Mouse (Mus musculus): ENCODE data around the gene Cbx4. TPM values are rescaled to one million over a fixed set of nuclear protein-coding genes. Genes with fewer than 3 reads are reported as not detected.

Cbx4 gene
- polyA plus RNA-seq, 1 experiment from 2014 or later, result 9.7 TPM

- H3K27me3 ChIP-seq (replicated peaks; ENCODE audit: insufficient read depth, low read length), result peaks cover 86% of the 10 kb centered on the region
- DNase-seq (ENCODE audit: low spot score) (peak; percentile 51), ATAC-seq (no peak)
- no peak overlapping the region for H3K27ac ChIP-seq (ENCODE audit: low read length)
- TF ChIP-seq CTCF (IDR thresholded peaks at IDR 0.05) (peak; percentile 70), EP300 (IDR thresholded peaks at IDR 0.05) (no peak)
- no peak overlapping the region for H3K4me3 ChIP-seq (ENCODE audit: low read depth, low read length)
- 6% methylated on average over 15 of the region's 15 CpGs for WGBS
- H3K36me3 ChIP-seq (ENCODE audit: insufficient read depth, low read length), result no peaks in the 10 kb centered on the region
- H3K9ac ChIP-seq (replicated peaks; ENCODE audit: low read depth), result no peak overlapping the region
- H3K4me1 ChIP-seq (ENCODE audit: insufficient read depth, low read depth, low read length), result peaks cover 11% of the 10 kb centered on the region; the same call in 1 of the 2 replicates
- H3K9me3 ChIP-seq (ENCODE audit: low read length), result no peaks in the 10 kb centered on the region
- H3K4me2 ChIP-seq (replicated peaks; ENCODE audit: low read depth, low read length), result no peak overlapping the region
These were observed 33.9 kb downstream of the Cbx4 start for GRCm38 (mm10) chr11:119051927-119052660.

- no peak for DNase-seq (ENCODE audit: low spot score)
- peaks cover 91% of the 10 kb centered on the region for H3K27me3 ChIP-seq (replicated peaks; ENCODE audit: insufficient read depth, low read length)
These were observed 34.6 kb downstream of the Cbx4 start for GRCm38 (mm10) chr11:119051426-119051825.

GRCm38 (mm10) chr11:119050361-119050760 lies 35.7 kb downstream of the Cbx4 start:
- Histone ChIP-seq H3K9me3 (ENCODE audit: low read length) (no peaks in the 10 kb centered on the region), H3K36me3 (ENCODE audit: insufficient read depth, low read length) (no peaks in the 10 kb centered on the region), H3K4me3 (ENCODE audit: low read depth, low read length) (no peak overlapping the region), H3K4me1 (ENCODE audit: insufficient read depth, low read depth, low read length) (peaks cover 16% of the 10 kb centered on the region), H3K4me2 (replicated peaks; ENCODE audit: low read depth, low read length) (no peak overlapping the region), H3K27ac (ENCODE audit: low read length) (no peak overlapping the region), H3K27me3 (replicated peaks; ENCODE audit: insufficient read depth, low read length) (peaks cover 96% of the 10 kb centered on the region), H3K9ac (replicated peaks; ENCODE audit: low read depth) (no peak overlapping the region)
- WGBS, result 7% methylated on average over 2 of the region's 2 CpGs
- no peak for DNase-seq (ENCODE audit: low spot score)
- TF ChIP-seq EP300 (IDR thresholded peaks at IDR 0.05) (no peak), CTCF (IDR thresholded peaks at IDR 0.05) (no peak)
- no peak for ATAC-seq

More at GRCm38 (mm10) chr11:119051426-119051825, 34.6 kb downstream of the Cbx4 start:
- no peak overlapping the region for H3K9ac ChIP-seq (replicated peaks; ENCODE audit: low read depth)
- H3K4me2 ChIP-seq (replicated peaks; ENCODE audit: low read depth, low read length), result no peak overlapping the region
- ATAC-seq, result no peak
- H3K27ac ChIP-seq (ENCODE audit: low read length), result no peak overlapping the region
- H3K4me3 ChIP-seq (ENCODE audit: low read depth, low read length), result no peak overlapping the region
- TF ChIP-seq EP300 (IDR thresholded peaks at IDR 0.05) (no peak), CTCF (IDR thresholded peaks at IDR 0.05) (no peak)
- H3K9me3 ChIP-seq (ENCODE audit: low read length), result no peaks in the 10 kb centered on the region
- H3K36me3 ChIP-seq (ENCODE audit: insufficient read depth, low read length), result no peaks in the 10 kb centered on the region
- H3K4me1 ChIP-seq (ENCODE audit: insufficient read depth, low read depth, low read length), result peaks cover 18% of the 10 kb centered on the region

- H3K4me3 ChIP-seq (ENCODE audit: low read depth, low read length), result no peak overlapping the region
- ATAC-seq (no peak), DNase-seq (ENCODE audit: low spot score) (no peak)
- TF ChIP-seq CTCF (IDR thresholded peaks at IDR 0.05), result no peak
- no peak for TF ChIP-seq EP300 (IDR thresholded peaks at IDR 0.05)
- no peak overlapping the region for H3K4me2 ChIP-seq (replicated peaks; ENCODE audit: low read depth, low read length)
- 1% methylated on average over 13 of the region's 13 CpGs for whole genome bisulfite sequencing
- peaks cover 94% of the 10 kb centered on the region for H3K27me3 ChIP-seq (replicated peaks; ENCODE audit: insufficient read depth, low read length)
- no peak overlapping the region for H3K27ac ChIP-seq (ENCODE audit: low read length)
- H3K9me3 ChIP-seq (ENCODE audit: low read length), result no peaks in the 10 kb centered on the region
- no peak overlapping the region for H3K9ac ChIP-seq (replicated peaks; ENCODE audit: low read depth)
- peaks cover 19% of the 10 kb centered on the region for H3K4me1 ChIP-seq (ENCODE audit: insufficient read depth, low read depth, low read length)
- no peaks in the 10 kb centered on the region for H3K36me3 ChIP-seq (ENCODE audit: insufficient read depth, low read length)
These were observed 37.9 kb downstream of the Cbx4 start for GRCm38 (mm10) chr11:119048133-119048510.

GRCm38 (mm10) chr11:119047261-119048132 lies 38.5 kb downstream of the Cbx4 start:
- Histone ChIP-seq H3K4me1 (ENCODE audit: insufficient read depth, low read depth, low read length) (peaks cover 15% of the 10 kb centered on the region), H3K4me3 (ENCODE audit: low read depth, low read length) (peak overlapping the region; percentile 3; the same call in 1 of the 2 replicates), H3K27ac (ENCODE audit: low read length) (no peak overlapping the region), H3K9ac (replicated peaks; ENCODE audit: low read depth) (no peak overlapping the region), H3K9me3 (ENCODE audit: low read length) (no peaks in the 10 kb centered on the region), H3K4me2 (replicated peaks; ENCODE audit: low read depth, low read length) (peak overlapping the region; percentile 11; the same call in 1 of the 2 replicates), H3K36me3 (ENCODE audit: insufficient read depth, low read length) (no peaks in the 10 kb centered on the region), H3K27me3 (replicated peaks; ENCODE audit: insufficient read depth, low read length) (peaks cover 95% of the 10 kb centered on the region)
- TF ChIP-seq CTCF (IDR thresholded peaks at IDR 0.05), result peak; percentile 47
- no peak for TF ChIP-seq EP300 (IDR thresholded peaks at IDR 0.05)
- ATAC-seq, result peak; percentile 16
- WGBS, result under 1% methylated on average over 37 of the region's 43 CpGs
- peak; percentile 54 for DNase-seq (ENCODE audit: low spot score)

GRCm38 (mm10) chr11:119046601-119047245 lies 39.3 kb downstream of the Cbx4 start:
- TF ChIP-seq EP300 (IDR thresholded peaks at IDR 0.05) (no peak), CTCF (IDR thresholded peaks at IDR 0.05) (no peak)
- Histone ChIP-seq H3K9ac (replicated peaks; ENCODE audit: low read depth) (no peak overlapping the region), H3K4me2 (replicated peaks; ENCODE audit: low read depth, low read length) (0 out of 2 replicates have a peak overlapping the region, but pooled peaks have one; percentile 14), H3K9me3 (ENCODE audit: low read length) (no peaks in the 10 kb centered on the region), H3K4me1 (ENCODE audit: insufficient read depth, low read depth, low read length) (peaks cover 15% of the 10 kb centered on the region), H3K27me3 (replicated peaks; ENCODE audit: insufficient read depth, low read length) (peaks cover 95% of the 10 kb centered on the region), H3K36me3 (ENCODE audit: insufficient read depth, low read length) (no peaks in the 10 kb centered on the region), H3K27ac (ENCODE audit: low read length) (no peak overlapping the region), H3K4me3 (ENCODE audit: low read depth, low read length) (peak overlapping the region; percentile 3; the same call in 1 of the 2 replicates)
- 1% methylated on average over 39 of the region's 39 CpGs for WGBS
- ATAC-seq, result peak; percentile 75
- peak; percentile 92 for DNase-seq (ENCODE audit: low spot score)

Data from lung, postnatal 0 days (tissue).